Mouse (Mus musculus): ENCODE results near the gene Fam32a.

DNA sequence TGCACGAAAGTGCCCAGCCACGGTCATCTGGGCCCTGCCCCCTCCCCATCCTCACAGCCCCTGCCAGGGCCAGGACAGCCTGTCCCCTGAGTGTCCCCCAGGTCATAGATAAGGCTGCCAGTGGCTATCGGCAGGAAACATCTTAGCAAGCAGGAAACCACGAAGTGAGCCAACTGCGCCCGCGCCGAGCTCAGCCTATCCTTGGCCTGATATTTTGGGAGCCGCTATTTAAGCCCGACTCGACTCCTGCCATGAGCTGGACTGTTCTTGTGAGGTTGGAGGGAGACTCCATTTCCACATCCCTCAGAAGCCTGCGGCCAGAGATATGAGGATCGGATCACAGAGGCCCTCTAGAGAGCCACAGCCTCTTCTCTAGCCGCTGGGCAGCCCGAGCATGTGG is 48.8 kb downstream of the Fam32a start:
- peak; percentile 27; the same call in 1 of the 2 replicates for TF ChIP-seq POLR2A (IDR thresholded peaks at IDR 0.05; ENCODE audit: borderline replicate concordance, control insufficient read depth, low read depth, low read length)
- TF ChIP-seq CTCF (IDR thresholded peaks at IDR 0.05; ENCODE audit: control insufficient read depth, insufficient read depth, low read length): no peak

Measured in bone marrow, adult 2 months (tissue).